Mouse (Mus musculus): ENCODE measurements around the gene Adcy1.

DNA sequence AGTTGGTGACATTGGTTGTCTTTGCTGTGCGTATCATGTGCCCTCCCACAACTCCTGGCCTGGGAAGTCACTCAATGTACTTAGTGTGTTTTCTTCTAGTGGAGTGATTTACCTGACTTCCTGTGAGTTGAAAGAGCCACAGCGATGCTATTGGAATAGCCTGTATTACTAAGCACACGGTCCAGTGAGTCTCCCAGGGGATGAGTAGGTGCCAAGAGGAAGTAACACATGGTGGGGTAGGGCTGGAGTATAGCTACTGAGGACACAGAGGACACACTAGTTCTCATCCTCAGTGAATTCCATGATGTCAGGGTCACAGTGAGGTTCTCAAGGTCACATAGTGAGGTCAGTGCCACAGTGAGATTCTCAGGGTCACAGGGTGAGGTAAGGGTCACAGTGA is 13.2 kb downstream of the Adcy1 start:
- TF ChIP-seq CTCF (IDR thresholded peaks at IDR 0.05; ENCODE audit: low read depth), result no peak
- TF ChIP-seq EP300 (IDR thresholded peaks at IDR 0.05; ENCODE audit: low read depth), result no peak
